Mouse (Mus musculus): ENCODE measurements around the gene Col16a1.

GRCm38 (mm10) chr4:130056011-130056322, 8.3 kb downstream of the Col16a1 start:
- TF ChIP-seq CTCF (IDR thresholded peaks at IDR 0.05; ENCODE audit: low read depth) (no peak), EP300 (IDR thresholded peaks at IDR 0.05; ENCODE audit: low read depth) (no peak)
